13 mouse cellular contexts compared by ENCODE assay signal in genomic region chr12:15594704-15595103, GRCm38 (mm10).
"Had no signal": no experiment of that assay in that cellular context is flagged by ENCODE, and none has a peak within 500 bp of the region (broad histone marks: within the 10 kb centered on the region; RNA-seq: fewer than 3 reads in every experiment).

No protein-coding gene starts in this region.

- H3K9me3 ChIP-seq: limb, embryonic 15.5 days; liver, embryonic 12.5 days; midbrain, embryonic 10.5 days; neural tube, embryonic 12.5 days had no signal

- H3K36me3 ChIP-seq: limb, embryonic 15.5 days; liver, embryonic 12.5 days; midbrain, embryonic 10.5 days; neural tube, embryonic 12.5 days had no signal

- DNase-seq: kidney, postnatal 10 days; lung, embryonic 14.5 days; lung, postnatal 10 days; lung, postnatal 4 days; midbrain, embryonic 14.5 days; right cerebral cortex, postnatal 14 days; thymus, postnatal 4 days had no signal

- H3K4me3 ChIP-seq: left cerebral cortex, adult 2 months; limb, embryonic 15.5 days; liver, embryonic 12.5 days; midbrain, embryonic 10.5 days; neural tube, embryonic 12.5 days had no signal

- H3K9ac ChIP-seq: limb, embryonic 15.5 days; liver, embryonic 12.5 days; lung, embryonic 14.5 days; neural tube, embryonic 12.5 days had no signal

- ATAC-seq: liver, embryonic 12.5 days had no signal

- H3K27me3 ChIP-seq: limb, embryonic 15.5 days; liver, embryonic 12.5 days; neural tube, embryonic 12.5 days had no signal

- H3K27ac ChIP-seq: left cerebral cortex, adult 2 months; limb, embryonic 15.5 days; liver, embryonic 12.5 days; midbrain, embryonic 10.5 days; neural tube, embryonic 12.5 days; stomach, postnatal 0 days had no signal

- H3K4me2 ChIP-seq: limb, embryonic 15.5 days; liver, embryonic 12.5 days; lung, embryonic 14.5 days; neural tube, embryonic 12.5 days had no signal

- H3K4me1 ChIP-seq: limb, embryonic 15.5 days; liver, embryonic 12.5 days; midbrain, embryonic 10.5 days; neural tube, embryonic 12.5 days had no signal
